Mouse (Mus musculus): ENCODE data around the gene Fthl17e. TPM values are rescaled to one million over a fixed set of nuclear protein-coding genes. Genes with fewer than 3 reads are reported as not detected.
"Not testable (repeated sequence)": the region's sequence is repeated elsewhere in the genome, so short reads cannot be mapped to it uniquely, and the experiment has no call there.

Fthl17e gene
- polyA plus RNA-seq, 2 experiments = not detected

GRCm38 (mm10) chrX:9062101-9062500 lies 28.8 kb downstream of the Fthl17e start:
- H3K4me1 ChIP-seq (replicated peaks; ENCODE audit: control insufficient read depth in 2 of 2, insufficient read depth in 2 of 2, low read length in 1 of 2) = no peaks in the 10 kb centered on the region
- H3K27me3 ChIP-seq (ENCODE audit: control insufficient read depth, insufficient read depth, low read length) = no peaks in the 10 kb centered on the region
- H3K9me3 ChIP-seq (ENCODE audit: control insufficient read depth, low read length) = no peaks in the 10 kb centered on the region
- no peak overlapping the region for H3K4me2 ChIP-seq (ENCODE audit: low read depth)
- no peak overlapping the region for H3K9ac ChIP-seq (replicated peaks)
- no peak overlapping the region for H3K4me3 ChIP-seq (ENCODE audit: insufficient read depth in 1 of 2, low read depth in 2 of 2, low read length in 2 of 2)
- no peak overlapping the region for H3K27ac ChIP-seq
- DNase-seq (ENCODE audit: low read depth in 3 of 3, low spot score in 3 of 3) (no peak), ATAC-seq (ENCODE audit: insufficient read depth) (no peak)
- TF ChIP-seq EP300 (IDR thresholded peaks at IDR 0.05; ENCODE audit: low read depth) = no peak
- no peak for TF ChIP-seq CTCF (IDR thresholded peaks at IDR 0.05; ENCODE audit: low read depth)
- H3K36me3 ChIP-seq (replicated peaks; ENCODE audit: control insufficient read depth, insufficient read depth, low read depth) = no peaks in the 10 kb centered on the region
- WGBS (ENCODE audit: insufficient replicate concordance) = 57% methylated on average over 4 of the region's 4 CpGs

DNA sequence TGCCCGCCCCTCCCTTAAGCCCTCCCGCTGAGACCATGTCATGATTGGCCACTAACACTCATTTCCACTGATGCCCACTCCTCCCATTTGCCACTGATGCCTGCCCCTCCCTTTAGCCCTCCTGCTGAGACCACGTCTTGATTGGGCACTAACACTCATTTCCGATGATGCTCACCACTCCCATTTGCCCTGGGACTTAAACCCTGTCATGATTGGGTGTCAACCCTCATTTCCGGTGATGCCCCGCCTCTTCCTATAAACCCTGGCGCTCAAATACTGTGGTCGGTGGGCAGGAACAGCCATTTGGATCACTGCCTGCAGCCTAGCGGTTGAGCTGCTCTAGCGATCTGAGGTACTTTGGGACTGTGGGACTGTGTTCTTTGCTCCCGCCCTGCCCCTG lies 29.4 kb downstream of the Fthl17e start, which contains the start of gene Fthl17f:
Gene Fthl17f, plus strand, starts transcription at position 301 of the 400 bp plus-strand sequence.
- H3K27ac ChIP-seq; H3K36me3 ChIP-seq (replicated peaks; ENCODE audit: control insufficient read depth, insufficient read depth, low read depth); ATAC-seq (ENCODE audit: insufficient read depth); H3K9ac ChIP-seq (replicated peaks); H3K4me1 ChIP-seq (replicated peaks; ENCODE audit: control insufficient read depth in 2 of 2, insufficient read depth in 2 of 2, low read length in 1 of 2); H3K4me3 ChIP-seq (ENCODE audit: insufficient read depth in 1 of 2, low read depth in 2 of 2, low read length in 2 of 2); H3K27me3 ChIP-seq (ENCODE audit: control insufficient read depth, insufficient read depth, low read length); DNase-seq (ENCODE audit: low read depth in 3 of 3, low spot score in 3 of 3); H3K4me2 ChIP-seq (ENCODE audit: low read depth); H3K9me3 ChIP-seq (ENCODE audit: control insufficient read depth, low read length): not testable (repeated sequence)
- 78% methylated on average over 11 of the region's 11 CpGs for WGBS (ENCODE audit: insufficient replicate concordance)

DNA sequence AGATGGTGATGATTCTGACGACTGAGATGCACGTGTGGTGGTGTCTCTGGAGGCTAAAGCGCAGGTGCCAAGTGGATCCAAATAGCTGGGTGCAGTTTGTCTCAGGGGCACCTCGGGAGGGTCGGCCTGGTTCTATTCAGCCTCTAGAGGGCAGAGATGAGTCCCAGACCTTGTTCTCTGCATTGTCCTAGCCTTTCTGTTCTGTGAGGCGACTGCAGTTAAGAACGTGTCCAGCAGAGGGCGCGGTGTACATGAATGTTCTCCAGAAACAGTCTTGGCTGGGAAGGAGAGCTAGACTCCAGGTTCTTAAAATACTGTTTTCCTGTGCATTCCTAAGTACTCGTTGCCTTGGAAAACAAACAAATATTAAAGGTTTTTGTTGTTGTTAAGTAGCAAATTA lies 44.4 kb downstream of the Fthl17e start:
- TF ChIP-seq CTCF (IDR thresholded peaks at IDR 0.05; ENCODE audit: low read depth) = peak; percentile 53
- H3K9me3 ChIP-seq (ENCODE audit: control insufficient read depth, low read length); DNase-seq (ENCODE audit: low read depth in 3 of 3, low spot score in 3 of 3); H3K27me3 ChIP-seq (ENCODE audit: control insufficient read depth, insufficient read depth, low read length); H3K4me2 ChIP-seq (ENCODE audit: low read depth); H3K9ac ChIP-seq (replicated peaks); H3K27ac ChIP-seq; H3K4me1 ChIP-seq (replicated peaks; ENCODE audit: control insufficient read depth in 2 of 2, insufficient read depth in 2 of 2, low read length in 1 of 2); H3K4me3 ChIP-seq (ENCODE audit: insufficient read depth in 1 of 2, low read depth in 2 of 2, low read length in 2 of 2); ATAC-seq (ENCODE audit: insufficient read depth); H3K36me3 ChIP-seq (replicated peaks; ENCODE audit: control insufficient read depth, insufficient read depth, low read depth): not testable (repeated sequence)
- 14% methylated on average over 9 of the region's 10 CpGs for WGBS (ENCODE audit: insufficient replicate concordance)

Other genes starting within 250 kb of the Fthl17e start
- not detected in 2 replicates for gene Ssxb5, start 229.8 kb upstream of the Fthl17e start, polyA plus RNA-seq (2012; rRNA removed)
- gene Ssxb5, start 229.8 kb upstream of the Fthl17e start, polyA plus RNA-seq (2014; fragmentation: Nextera tagmentation; extraction: Ambion mirVana) = not detected in 2 replicates
- not detected in 2 replicates for gene Gm6592, start 189.5 kb upstream of the Fthl17e start, polyA plus RNA-seq (2012; rRNA removed)
- not detected in 2 replicates for gene Gm6592, start 189.5 kb upstream of the Fthl17e start, polyA plus RNA-seq (2014; fragmentation: Nextera tagmentation; extraction: Ambion mirVana)
- gene Gm5751, start 159.2 kb upstream of the Fthl17e start, polyA plus RNA-seq (2012; rRNA removed) = not detected in 2 replicates
- not detected in 2 replicates for gene Gm5751, start 159.2 kb upstream of the Fthl17e start, polyA plus RNA-seq (2014; fragmentation: Nextera tagmentation; extraction: Ambion mirVana)
- gene B630019K06Rik, start 141.1 kb upstream of the Fthl17e start, polyA plus RNA-seq (2012; rRNA removed) = 0.11 and 0.12 TPM in 2 replicates
- 0.06 and 0.13 TPM in 2 replicates for gene B630019K06Rik, start 141.1 kb upstream of the Fthl17e start, polyA plus RNA-seq (2014; fragmentation: Nextera tagmentation; extraction: Ambion mirVana)
- gene Fthl17b, start 70.5 kb upstream of the Fthl17e start, polyA plus RNA-seq (2012; rRNA removed) = not detected in 2 replicates
- gene Fthl17b, start 70.5 kb upstream of the Fthl17e start, polyA plus RNA-seq (2014; fragmentation: Nextera tagmentation; extraction: Ambion mirVana) = not detected in 2 replicates
- gene Fthl17c, start 56.9 kb upstream of the Fthl17e start, polyA plus RNA-seq (2012; rRNA removed) = not detected in 2 replicates
- not detected in 2 replicates for gene Fthl17c, start 56.9 kb upstream of the Fthl17e start, polyA plus RNA-seq (2014; fragmentation: Nextera tagmentation; extraction: Ambion mirVana)
- not detected in 2 replicates for gene Fthl17d, start 46.7 kb upstream of the Fthl17e start, polyA plus RNA-seq (2012; rRNA removed)
- gene Fthl17d, start 46.7 kb upstream of the Fthl17e start, polyA plus RNA-seq (2014; fragmentation: Nextera tagmentation; extraction: Ambion mirVana) = not detected in 2 replicates
- not detected in 2 replicates for gene Fthl17f, start 29.5 kb downstream of the Fthl17e start, polyA plus RNA-seq (2012; rRNA removed)
- gene Fthl17f, start 29.5 kb downstream of the Fthl17e start, polyA plus RNA-seq (2014; fragmentation: Nextera tagmentation; extraction: Ambion mirVana) = not detected in 2 replicates
- not detected in 2 replicates for gene 4930402K13Rik, start 71.1 kb downstream of the Fthl17e start, polyA plus RNA-seq (2012; rRNA removed)
- gene 4930402K13Rik, start 71.1 kb downstream of the Fthl17e start, polyA plus RNA-seq (2014; fragmentation: Nextera tagmentation; extraction: Ambion mirVana) = not detected in 2 replicates
- gene Lancl3, start 166.4 kb downstream of the Fthl17e start, polyA plus RNA-seq (2012; rRNA removed) = 0.02 and 0.08 TPM in 2 replicates
- gene Lancl3, start 166.4 kb downstream of the Fthl17e start, polyA plus RNA-seq (2014; fragmentation: Nextera tagmentation; extraction: Ambion mirVana) = 0.13 and 0.20 TPM in 2 replicates
- gene Gm14862, start 223.4 kb downstream of the Fthl17e start, polyA plus RNA-seq (2012; rRNA removed) = 0.41 and 1.5 TPM in 2 replicates
- 4.4 and 5.3 TPM in 2 replicates for gene Gm14862, start 223.4 kb downstream of the Fthl17e start, polyA plus RNA-seq (2014; fragmentation: Nextera tagmentation; extraction: Ambion mirVana)
- 16.9 and 18.2 TPM in 2 replicates for gene Xk, start 239.3 kb downstream of the Fthl17e start, polyA plus RNA-seq (2012; rRNA removed)
- 21.6 and 23.5 TPM in 2 replicates for gene Xk, start 239.3 kb downstream of the Fthl17e start, polyA plus RNA-seq (2014; fragmentation: Nextera tagmentation; extraction: Ambion mirVana)

All from liver, embryonic 14.5 days (tissue).